Mouse (Mus musculus) forebrain, embryonic 13.5 days (tissue): ENCODE results near the gene Robo1. TPM values are rescaled to one million over a fixed set of nuclear protein-coding genes. Genes with fewer than 3 reads are reported as not detected.

Experiments used
- ATAC-seq: fragments of 200-750 bp; cut with Nextera tagmentation; 2 replicates; pipeline ENCODE4 v1.8.0; 2017
- H3K27ac ChIP-seq: fragments of 300-500 bp; sonication (generic); 2 replicates; pipeline ENCODE4 v1.5.1; 2015; ENCODE audit warnings: inconsistent platforms, mild to moderate bottlenecking, moderate library complexity
- H3K27me3 ChIP-seq: fragments of 300-500 bp; sonication (generic); 2 replicates; pipeline ENCODE4 v1.6.1; 2015; ENCODE audit warnings: mild to moderate bottlenecking, inconsistent platforms
- H3K36me3 ChIP-seq: fragments of 300-500 bp; sonication (generic); 2 replicates; pipeline ENCODE4 v1.6.1; 2015; ENCODE audit warnings: mild to moderate bottlenecking, inconsistent platforms; ENCODE audit not compliant: poor library complexity, severe bottlenecking
- H3K4me1 ChIP-seq: fragments of 300-500 bp; sonication (generic); 2 replicates; pipeline ENCODE4 v1.6.1; 2015; ENCODE audit warnings: inconsistent platforms
- H3K4me2 ChIP-seq: fragments of 300-500 bp; sonication (generic); 2 replicates; pipeline ENCODE4 v1.6.1; 2015; ENCODE audit warnings: inconsistent platforms, mild to moderate bottlenecking, moderate library complexity
- H3K4me3 ChIP-seq: fragments of 300-500 bp; sonication (generic); 2 replicates; pipeline ENCODE4 v1.5.1; 2015; ENCODE audit warnings: mild to moderate bottlenecking, inconsistent platforms
- H3K9ac ChIP-seq: fragments of 300-500 bp; sonication (generic); 2 replicates; pipeline ENCODE4 v1.6.1; 2015; ENCODE audit warnings: mild to moderate bottlenecking, inconsistent platforms
- H3K9me3 ChIP-seq: fragments of 300-500 bp; sonication (generic); replicated peaks from 2 replicates; pipeline ENCODE4 v1.6.1; 2016; ENCODE audit warnings: inconsistent platforms
- WGBS: fragments of 180-500 bp; shearing (Covaris S2); methylation state at CpG from one replicate; pipeline ENCODE4 v1.1.7; 2015; 5-methylcytosine and 5-hydroxymethylcytosine counted together
- polyA plus RNA-seq: library from polyadenylated mRNA; unstranded; fragments of >200 nt; fragmentation: Nextera tagmentation; extraction: Ambion mirVana; gene quantifications from 2 replicates; pipeline ENCODE4 v1.2.1, GENCODE M21; 2015

The Robo1 gene
- polyA plus RNA-seq, 1 experiment from 2014 or later = 36.9 TPM

DNA sequence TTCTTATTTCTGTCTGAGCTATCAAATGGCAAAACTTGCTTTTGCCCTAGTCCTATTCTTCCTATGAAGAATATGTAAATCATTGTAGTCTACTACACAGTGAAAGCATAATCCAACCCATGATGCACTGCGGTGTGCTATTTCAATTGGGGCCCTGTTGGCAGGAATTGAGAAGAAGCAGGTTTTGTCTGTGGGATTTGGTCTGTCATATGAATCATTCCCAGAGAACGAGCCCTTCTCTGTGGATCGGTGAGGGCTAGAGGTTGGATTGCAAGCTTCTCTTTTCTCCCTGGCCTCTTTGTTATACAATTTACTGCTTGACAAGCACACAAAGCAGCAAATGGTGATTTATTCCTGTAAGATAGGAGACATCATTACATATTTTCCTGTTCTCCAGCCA, 85.4 kb downstream of the Robo1 start:
- Histone ChIP-seq H3K36me3 (no peaks in the 10 kb centered on the region), H3K9me3 (no peaks in the 10 kb centered on the region), H3K27ac (no peak overlapping the region), H3K9ac (no peak overlapping the region), H3K4me2 (no peak overlapping the region), H3K4me3 (no peak overlapping the region), H3K4me1 (no peaks in the 10 kb centered on the region), H3K27me3 (no peaks in the 10 kb centered on the region)
- 60% methylated on average over 3 of the region's 3 CpGs for WGBS
- ATAC-seq = no peak

DNA sequence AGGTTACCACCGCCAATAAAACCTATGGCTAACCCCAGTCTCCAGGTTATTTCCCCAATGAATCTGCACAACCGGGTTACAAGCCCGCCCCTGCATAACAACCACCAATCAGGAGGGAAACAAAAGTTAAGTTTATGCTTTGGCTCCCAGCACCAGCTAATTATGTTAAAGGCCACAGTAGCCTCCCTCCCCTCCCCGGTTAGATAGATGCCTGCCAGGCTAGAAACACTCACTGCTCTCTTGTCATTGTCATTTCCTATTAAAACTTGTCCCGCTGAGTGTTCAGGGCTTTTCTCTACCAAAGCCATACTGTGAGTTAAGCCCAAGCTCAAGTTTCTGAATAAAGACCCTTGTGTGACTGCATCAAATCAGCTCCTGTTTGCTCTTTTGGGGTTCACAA, 90.7 kb downstream of the Robo1 start:
- Histone ChIP-seq H3K4me2 (no peak overlapping the region), H3K27me3 (peaks cover 11% of the 10 kb centered on the region), H3K36me3 (no peaks in the 10 kb centered on the region), H3K4me3 (no peak overlapping the region), H3K27ac (no peak overlapping the region), H3K4me1 (peaks cover 7% of the 10 kb centered on the region), H3K9ac (no peak overlapping the region), H3K9me3 (no peaks in the 10 kb centered on the region)
- peak; percentile 48; the same call in 1 of the 2 replicates for ATAC-seq
- 16% methylated on average over 5 of the region's 5 CpGs for WGBS

DNA sequence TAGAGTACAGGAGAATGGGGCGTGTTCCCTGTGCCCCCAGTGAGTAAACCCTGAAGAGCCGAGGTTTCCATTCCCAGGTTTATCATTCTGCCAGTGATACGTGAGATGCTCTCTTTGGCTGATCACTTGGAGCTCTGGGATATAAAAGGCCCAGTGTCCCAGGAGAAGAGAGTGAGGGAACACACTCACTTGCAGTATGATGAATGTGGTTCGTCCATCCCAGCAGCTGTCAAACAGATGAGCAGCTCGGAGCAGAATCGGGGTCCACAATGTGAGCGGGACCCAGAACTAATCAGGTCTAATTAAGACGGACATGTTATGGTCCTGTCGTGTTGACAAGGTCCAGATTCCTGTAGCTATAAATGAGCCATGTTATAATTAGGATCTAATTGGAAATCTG, 94.3 kb downstream of the Robo1 start:
- peaks cover 11% of the 10 kb centered on the region for H3K27me3 ChIP-seq
- no peaks in the 10 kb centered on the region for H3K9me3 ChIP-seq
- peaks cover 7% of the 10 kb centered on the region for H3K4me1 ChIP-seq
- no peak overlapping the region for H3K4me3 ChIP-seq
- ATAC-seq = peak; percentile 72
- H3K4me2 ChIP-seq = peak overlapping the region; percentile 24; the same call in 1 of the 2 replicates
- H3K9ac ChIP-seq = no peak overlapping the region
- no peaks in the 10 kb centered on the region for H3K36me3 ChIP-seq
- 11% methylated on average over 9 of the region's 9 CpGs for WGBS
- no peak overlapping the region for H3K27ac ChIP-seq

DNA sequence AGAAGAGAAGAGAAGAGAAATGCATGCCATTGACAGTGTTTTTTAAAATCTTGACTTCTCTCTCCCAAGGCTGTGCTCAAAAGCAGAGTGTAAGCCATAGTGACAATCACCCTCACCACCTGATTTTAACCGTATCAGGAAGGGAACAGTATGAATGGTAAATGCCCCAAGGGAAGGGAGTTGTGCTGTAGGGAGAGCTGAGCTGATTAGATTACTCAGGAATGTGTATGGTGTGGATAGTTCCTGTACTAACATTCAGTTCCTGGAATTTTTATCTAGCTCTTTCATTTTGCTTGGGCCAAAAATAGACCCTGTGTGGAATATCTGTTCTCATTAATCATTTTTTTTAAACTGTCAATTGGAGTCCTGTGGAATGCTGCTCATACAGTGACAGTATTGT, 101.7 kb downstream of the Robo1 start:
- Histone ChIP-seq H3K36me3 (no peaks in the 10 kb centered on the region), H3K9ac (no peak overlapping the region), H3K4me2 (no peak overlapping the region), H3K27ac (no peak overlapping the region), H3K4me3 (no peak overlapping the region), H3K4me1 (no peaks in the 10 kb centered on the region), H3K27me3 (no peaks in the 10 kb centered on the region), H3K9me3 (no peaks in the 10 kb centered on the region)
- ATAC-seq = no peak
- WGBS = 78% methylated on average over 1 of the region's 1 CpGs

DNA sequence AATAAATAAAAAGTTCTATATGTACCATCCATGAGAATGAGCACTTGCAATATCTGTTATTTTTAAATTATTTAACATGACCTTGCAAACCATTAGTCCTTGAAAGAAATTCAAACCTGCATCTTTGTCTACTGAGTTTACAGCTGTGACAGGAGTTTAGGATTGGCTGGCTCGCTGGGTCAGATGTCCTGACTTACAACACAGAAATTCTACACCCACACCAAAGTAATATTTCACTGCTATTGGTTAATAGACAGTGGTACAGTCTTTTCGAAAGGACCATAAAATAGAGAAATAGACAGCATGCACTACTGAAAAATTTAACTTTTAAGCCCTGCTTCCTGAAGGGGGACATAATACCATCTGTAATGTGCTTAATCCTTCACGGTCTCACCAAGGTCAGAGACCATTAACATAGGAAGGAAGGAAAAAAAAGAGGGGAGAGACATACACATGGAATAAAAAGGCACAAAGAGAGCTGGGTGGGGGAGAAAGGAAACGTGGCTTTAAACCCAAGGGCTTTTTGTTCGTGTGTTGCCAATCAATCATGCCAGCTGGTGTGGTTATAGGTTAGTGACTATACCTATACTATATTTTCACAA, 103.7 kb downstream of the Robo1 start:
- Histone ChIP-seq H3K27me3 (no peaks in the 10 kb centered on the region), H3K4me3 (no peak overlapping the region), H3K4me1 (no peaks in the 10 kb centered on the region), H3K9ac (no peak overlapping the region), H3K4me2 (no peak overlapping the region), H3K36me3 (no peaks in the 10 kb centered on the region), H3K9me3 (no peaks in the 10 kb centered on the region), H3K27ac (no peak overlapping the region)
- 60% methylated on average over 5 of the region's 5 CpGs for WGBS
- no peak for ATAC-seq

DNA sequence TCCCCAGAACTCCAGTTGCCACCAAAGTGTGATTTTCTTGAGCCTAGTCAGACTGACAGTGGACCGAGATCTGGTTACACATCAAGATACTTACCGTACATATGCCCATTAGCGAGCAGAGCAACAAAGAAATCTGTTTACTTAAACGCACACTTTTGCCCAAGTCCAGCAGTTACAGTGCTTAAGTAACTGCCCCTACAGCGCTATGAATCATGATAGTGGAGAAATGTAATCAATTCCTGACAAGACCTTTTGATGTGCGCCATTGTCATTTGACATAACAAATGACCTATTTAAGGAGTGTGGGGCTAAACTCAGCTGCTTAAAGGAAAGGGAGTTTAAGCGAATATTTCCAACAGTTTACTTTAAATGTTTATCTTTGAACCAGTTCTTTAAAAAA, 104.8 kb downstream of the Robo1 start:
- Histone ChIP-seq H3K4me2 (no peak overlapping the region), H3K9ac (no peak overlapping the region), H3K4me1 (no peaks in the 10 kb centered on the region), H3K4me3 (no peak overlapping the region), H3K27me3 (no peaks in the 10 kb centered on the region), H3K27ac (no peak overlapping the region), H3K36me3 (no peaks in the 10 kb centered on the region), H3K9me3 (no peaks in the 10 kb centered on the region)
- no peak for ATAC-seq
- 81% methylated on average over 7 of the region's 7 CpGs for WGBS

DNA sequence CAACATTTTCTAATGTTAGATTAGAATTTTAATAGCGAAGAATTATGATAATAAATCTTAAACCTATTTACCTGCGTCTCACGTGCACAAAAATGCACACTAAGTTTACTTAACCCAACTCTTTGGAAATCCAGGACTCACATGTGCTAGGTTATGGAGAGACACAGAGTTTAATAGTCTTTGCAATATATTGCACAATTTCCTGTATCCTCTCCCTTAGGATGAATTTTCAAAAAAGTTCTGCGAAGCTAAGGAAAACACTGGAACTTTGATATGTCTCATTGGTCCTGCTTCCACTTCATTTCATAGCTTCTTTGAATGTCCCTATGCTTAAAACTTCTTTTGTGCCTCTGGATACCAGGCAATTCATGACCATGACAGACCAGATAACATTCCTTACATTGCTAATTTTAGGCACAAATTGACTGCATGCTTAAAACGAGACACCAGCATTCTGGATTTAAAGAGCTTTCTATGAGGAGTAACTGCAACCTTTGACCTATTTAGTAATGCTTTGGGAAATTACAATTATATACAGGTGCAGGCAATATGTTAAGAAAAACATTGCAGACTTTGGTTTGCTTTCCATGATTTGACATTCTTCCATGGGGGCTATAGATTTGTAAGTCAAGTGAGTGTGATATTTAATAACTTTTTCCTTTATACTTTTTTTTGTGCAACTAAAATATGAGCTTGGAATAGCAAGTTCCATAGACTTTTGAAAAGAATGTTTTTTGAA, 111.4 kb downstream of the Robo1 start:
- H3K4me2 ChIP-seq = no peak overlapping the region
- 77% methylated on average over 5 of the region's 5 CpGs for WGBS
- no peaks in the 10 kb centered on the region for H3K4me1 ChIP-seq
- no peak overlapping the region for H3K27ac ChIP-seq
- no peaks in the 10 kb centered on the region for H3K36me3 ChIP-seq
- no peak overlapping the region for H3K4me3 ChIP-seq
- ATAC-seq = no peak
- H3K27me3 ChIP-seq = no peaks in the 10 kb centered on the region
- no peak overlapping the region for H3K9ac ChIP-seq
- H3K9me3 ChIP-seq = no peaks in the 10 kb centered on the region

DNA sequence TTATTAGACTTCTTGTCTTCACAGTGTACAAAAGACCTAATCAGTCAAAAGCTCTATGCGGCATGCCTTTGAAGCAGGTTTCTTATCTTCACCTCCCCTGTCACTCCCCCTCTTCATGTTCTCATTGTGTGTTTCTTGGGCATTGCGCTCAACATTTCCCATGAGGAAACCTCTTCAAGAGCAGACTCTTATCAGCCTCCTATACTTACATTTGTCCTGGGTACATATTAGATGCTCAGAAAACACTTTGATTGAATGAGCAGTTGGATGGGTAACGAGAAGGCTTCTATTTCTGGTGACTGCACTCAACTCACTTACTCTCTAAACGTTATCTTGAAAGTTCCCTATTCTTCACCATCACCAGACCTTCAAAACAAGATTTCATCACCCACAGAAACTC, 114.3 kb downstream of the Robo1 start:
- ATAC-seq = no peak
- 56% methylated on average over 4 of the region's 4 CpGs for WGBS
- no peak overlapping the region for H3K27ac ChIP-seq
- no peaks in the 10 kb centered on the region for H3K4me1 ChIP-seq
- H3K9ac ChIP-seq = no peak overlapping the region
- H3K36me3 ChIP-seq = no peaks in the 10 kb centered on the region
- H3K4me3 ChIP-seq = no peak overlapping the region
- H3K9me3 ChIP-seq = no peaks in the 10 kb centered on the region
- no peaks in the 10 kb centered on the region for H3K27me3 ChIP-seq
- H3K4me2 ChIP-seq = no peak overlapping the region

DNA sequence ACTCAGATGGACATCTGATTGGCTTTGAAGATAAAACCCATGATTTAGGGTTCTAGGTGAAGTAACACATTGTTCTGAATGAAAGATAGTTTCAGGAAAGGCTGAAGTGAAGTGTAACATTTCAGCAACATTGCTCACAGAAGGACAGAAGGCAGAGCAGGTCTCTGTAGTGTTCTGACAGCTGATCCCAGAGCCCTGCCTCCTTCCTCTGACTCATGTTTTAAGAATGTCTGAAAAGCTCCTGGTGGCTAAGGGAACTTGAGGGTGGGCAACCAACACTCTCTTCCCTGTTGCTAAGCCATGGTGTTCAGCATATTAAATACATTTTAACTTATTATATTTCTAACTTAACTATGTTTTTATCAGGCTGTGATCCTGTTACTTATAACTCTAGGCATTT, 126.3 kb downstream of the Robo1 start:
- Histone ChIP-seq H3K4me3 (no peak overlapping the region), H3K27me3 (no peaks in the 10 kb centered on the region), H3K4me2 (no peak overlapping the region), H3K9me3 (no peaks in the 10 kb centered on the region), H3K4me1 (no peaks in the 10 kb centered on the region), H3K36me3 (no peaks in the 10 kb centered on the region), H3K9ac (no peak overlapping the region), H3K27ac (no peak overlapping the region)
- ATAC-seq = no peak

DNA sequence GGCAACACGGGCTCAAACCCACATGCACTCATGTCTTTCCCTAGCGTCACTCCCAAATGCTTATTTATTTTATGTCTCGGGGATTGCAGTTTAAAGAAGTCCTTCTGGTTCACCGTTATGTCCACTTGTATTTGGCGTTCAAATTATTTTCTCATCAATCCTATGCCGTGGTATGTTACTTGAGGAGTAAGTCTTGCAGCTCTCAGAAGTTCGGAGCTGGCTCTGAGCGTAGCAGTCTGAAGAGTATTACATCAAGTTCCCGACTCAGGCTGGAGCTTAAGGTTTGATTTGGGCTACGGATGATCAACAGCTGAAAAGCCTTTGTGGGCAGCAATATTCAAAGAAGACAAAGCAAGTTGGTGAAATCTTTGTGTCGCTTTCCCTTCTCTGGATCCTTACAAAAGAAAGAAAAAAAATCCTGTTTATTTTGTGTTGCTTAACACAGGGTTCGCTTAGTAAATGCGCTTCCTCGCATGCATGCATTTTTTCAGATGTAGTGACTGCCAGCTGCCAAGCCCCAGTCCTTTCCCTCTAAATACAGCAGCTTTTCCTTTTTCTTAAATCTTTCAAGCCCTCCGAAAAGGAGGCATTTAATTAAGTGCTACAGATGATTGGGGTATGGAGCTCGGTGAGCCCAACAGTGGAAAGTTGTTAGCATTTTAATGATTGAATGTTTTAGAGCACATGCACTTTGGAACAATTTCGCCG, 136.5 kb downstream of the Robo1 start:
- Histone ChIP-seq H3K9ac (no peak overlapping the region), H3K4me1 (peaks cover 14% of the 10 kb centered on the region), H3K27ac (no peak overlapping the region), H3K9me3 (no peaks in the 10 kb centered on the region), H3K4me2 (peak overlapping the region; percentile 45), H3K27me3 (no peaks in the 10 kb centered on the region), H3K4me3 (no peak overlapping the region), H3K36me3 (no peaks in the 10 kb centered on the region)
- 32% methylated on average over 18 of the region's 18 CpGs for WGBS
- ATAC-seq = peak; percentile 85

DNA sequence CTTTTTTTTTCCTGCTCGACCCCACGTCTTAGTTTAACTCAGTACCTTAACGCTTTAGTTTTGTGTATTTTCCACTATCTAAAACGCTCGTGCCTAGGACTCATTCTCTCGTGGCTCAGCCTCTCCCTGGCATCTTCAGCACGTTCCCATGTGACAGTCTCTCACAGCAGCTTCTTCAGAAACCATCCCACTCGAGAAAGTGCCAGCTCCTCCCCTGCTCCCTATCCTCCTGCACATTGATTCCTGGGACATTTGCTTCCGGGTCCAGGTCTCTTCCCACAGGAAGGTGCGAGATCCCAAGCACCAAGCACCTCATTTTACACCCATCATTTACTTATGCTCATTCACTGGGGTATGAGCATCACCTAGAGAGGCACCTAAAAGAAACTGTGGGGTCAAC, 150.0 kb downstream of the Robo1 start:
- Histone ChIP-seq H3K4me1 (no peaks in the 10 kb centered on the region), H3K4me3 (no peak overlapping the region), H3K36me3 (no peaks in the 10 kb centered on the region), H3K27me3 (no peaks in the 10 kb centered on the region), H3K27ac (no peak overlapping the region), H3K9ac (no peak overlapping the region), H3K9me3 (no peaks in the 10 kb centered on the region), H3K4me2 (no peak overlapping the region)
- 53% methylated on average over 10 of the region's 10 CpGs for WGBS
- no peak for ATAC-seq

DNA sequence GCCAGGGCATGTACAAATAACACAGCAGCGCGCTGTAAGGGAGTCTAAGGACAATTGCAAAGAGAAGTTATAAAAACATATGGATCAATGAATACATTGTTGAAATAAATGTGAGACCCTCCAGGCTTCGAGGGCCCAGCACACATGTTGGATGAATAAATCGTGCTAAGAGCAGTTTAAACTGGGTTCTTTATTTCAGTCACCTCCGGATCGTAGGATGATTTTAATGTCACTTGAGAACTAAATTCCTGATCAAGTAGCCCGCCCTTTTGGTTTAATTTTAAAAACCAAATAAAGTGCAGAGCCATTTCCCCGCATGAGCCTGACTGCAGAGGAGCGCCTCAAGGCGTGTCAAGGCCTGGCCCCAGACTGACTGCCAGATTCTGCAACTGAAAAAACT, 150.5 kb downstream of the Robo1 start:
- H3K36me3 ChIP-seq = no peaks in the 10 kb centered on the region
- 52% methylated on average over 10 of the region's 10 CpGs for WGBS
- ATAC-seq = no peak
- no peaks in the 10 kb centered on the region for H3K4me1 ChIP-seq
- no peak overlapping the region for H3K27ac ChIP-seq
- no peak overlapping the region for H3K4me3 ChIP-seq
- no peaks in the 10 kb centered on the region for H3K27me3 ChIP-seq
- H3K9me3 ChIP-seq = no peaks in the 10 kb centered on the region
- H3K4me2 ChIP-seq = no peak overlapping the region
- no peak overlapping the region for H3K9ac ChIP-seq
